Mouse (Mus musculus) c-Kit-positive CD71-positive TER-119-negative erythroid progenitor cells, embryonic 14.5 days (primary cell): Measurements from ENCODE around the gene Adk.
A peak's percentile ranks its signal among the peaks of the same experiment; 100 is the strongest.

Experiments used
- DNase-seq: peaks from one replicate; pipeline ENCODE4 v3.0.0-alpha.2; 2013; ENCODE audit warnings: low read depth

Adk gene

GRCm38 (mm10) chr14:21166114-21166513, 113.7 kb downstream of the Adk start:
- DNase-seq: no peak

DNA sequence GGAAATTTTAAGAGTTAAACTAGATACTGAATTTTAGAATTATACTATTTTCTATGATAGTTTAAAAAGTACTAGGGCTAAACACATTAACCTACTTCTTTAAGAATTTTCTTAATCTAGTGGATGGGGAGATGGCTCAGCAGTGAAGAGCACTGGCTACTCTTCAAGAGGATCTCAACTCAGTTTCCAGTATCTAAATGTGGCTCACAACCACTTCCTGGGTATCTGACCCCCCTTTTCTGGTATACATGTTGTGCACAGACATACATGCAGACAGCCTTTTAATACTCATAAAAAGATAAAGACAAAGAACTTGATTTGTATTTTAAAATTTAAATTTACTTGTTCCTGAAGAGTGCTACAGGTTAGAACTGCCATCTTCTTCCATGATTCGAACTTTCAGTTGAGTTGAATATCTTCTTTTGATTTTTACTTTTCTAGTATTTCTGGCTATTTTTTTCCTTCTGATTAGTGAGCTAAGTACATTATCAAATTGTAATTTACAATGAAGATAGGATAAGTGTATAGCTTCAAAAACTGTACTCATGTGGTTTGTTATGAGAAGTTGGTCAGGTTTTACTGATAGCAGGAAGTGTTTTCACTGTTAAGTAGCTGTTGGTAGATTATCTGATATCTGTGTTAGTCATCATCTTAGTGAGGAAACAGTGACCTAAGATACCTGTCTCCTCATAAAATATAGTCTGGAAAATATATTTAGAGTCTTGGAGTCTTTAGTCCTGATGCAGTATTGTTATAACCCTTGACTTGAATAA, 121.8 kb downstream of the Adk start:
- no peak for DNase-seq

DNA sequence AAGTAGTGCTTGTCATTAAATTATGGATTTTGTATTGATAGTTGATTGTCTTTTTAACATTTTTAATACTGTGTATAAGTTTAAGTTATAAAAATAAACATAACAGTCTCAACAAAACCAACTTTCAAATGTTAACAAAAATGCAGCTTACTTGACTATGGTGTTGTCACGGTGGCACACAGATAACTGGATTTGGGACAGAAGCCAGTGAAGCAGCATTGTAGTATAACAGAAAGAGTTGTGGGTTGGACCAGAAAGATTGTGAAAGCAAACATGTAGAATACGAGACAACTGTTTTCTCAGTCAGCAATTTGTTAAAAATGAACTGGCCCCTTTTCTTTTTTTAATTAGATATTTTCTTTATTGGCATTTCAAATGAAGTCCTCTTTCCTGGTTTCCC, 122.4 kb downstream of the Adk start:
- no peak for DNase-seq

- DNase-seq: no peak
Observed at GRCm38 (mm10) chr14:21177781-21178180, 125.4 kb downstream of the Adk start.

GRCm38 (mm10) chr14:21178356-21178755, 126.0 kb downstream of the Adk start:
- DNase-seq: no peak

DNA sequence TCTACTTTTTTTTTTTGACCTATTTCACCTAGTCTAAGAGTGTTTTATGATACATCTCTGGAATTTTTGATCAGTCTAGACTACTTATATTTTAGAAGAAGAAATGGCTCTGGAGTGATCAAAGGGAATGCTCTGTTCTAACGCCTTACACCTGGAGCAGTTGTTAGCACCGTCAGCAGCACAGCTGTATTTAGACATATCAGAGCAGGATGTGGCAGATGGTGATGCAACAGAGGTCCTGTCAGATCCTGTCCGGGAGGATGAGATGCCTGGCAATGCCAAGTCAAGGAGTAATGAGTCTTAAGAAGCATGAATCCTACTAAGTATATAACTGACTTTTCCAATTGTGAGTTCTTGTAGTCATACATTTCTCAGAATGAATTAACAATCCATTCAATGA, 128.7 kb downstream of the Adk start:
- DNase-seq: no peak

- DNase-seq: no peak
Observed at GRCm38 (mm10) chr14:21191966-21192365, 139.6 kb downstream of the Adk start.

GRCm38 (mm10) chr14:21192749-21193148, 140.4 kb downstream of the Adk start:
- DNase-seq: no peak

DNA sequence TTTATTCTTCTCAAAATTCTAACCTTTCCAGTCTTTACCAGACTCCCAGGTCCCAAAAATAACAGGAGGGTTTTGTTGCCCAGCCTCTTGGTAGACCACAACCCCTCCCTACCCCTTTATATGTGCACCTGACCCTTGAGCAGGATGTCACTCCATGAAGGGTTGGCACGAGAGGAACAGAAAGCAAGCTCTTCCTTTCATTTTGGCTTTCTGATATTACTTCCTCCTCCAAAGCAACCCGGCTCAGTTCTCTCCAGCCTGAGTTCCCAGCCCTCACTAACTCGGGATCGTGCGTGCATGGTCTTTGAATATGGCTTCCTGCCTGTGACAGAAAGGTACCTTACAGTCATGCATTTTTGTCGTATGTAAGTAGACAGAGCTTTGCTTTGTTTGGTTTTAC, 142.0 kb downstream of the Adk start:
- no peak for DNase-seq

DNA sequence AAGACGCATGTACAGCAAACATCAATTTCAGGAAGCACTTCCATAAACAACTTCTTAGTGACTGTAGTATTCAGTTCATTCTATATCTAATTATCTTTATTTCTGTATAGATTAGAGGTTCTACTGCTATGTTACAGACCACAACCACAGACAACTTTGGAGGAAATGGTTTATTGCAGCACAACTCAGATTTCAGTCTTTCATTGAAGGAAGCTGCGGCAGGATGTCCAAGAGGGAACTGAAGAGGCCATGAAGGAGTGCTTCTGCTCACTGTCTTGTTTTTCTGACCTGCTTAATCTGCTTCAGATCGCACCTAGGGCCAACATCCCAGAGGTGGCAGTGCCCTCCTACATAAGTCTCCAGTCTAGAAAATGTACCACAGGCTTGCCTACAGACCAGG, 148.5 kb downstream of the Adk start:
- no peak for DNase-seq

DNA sequence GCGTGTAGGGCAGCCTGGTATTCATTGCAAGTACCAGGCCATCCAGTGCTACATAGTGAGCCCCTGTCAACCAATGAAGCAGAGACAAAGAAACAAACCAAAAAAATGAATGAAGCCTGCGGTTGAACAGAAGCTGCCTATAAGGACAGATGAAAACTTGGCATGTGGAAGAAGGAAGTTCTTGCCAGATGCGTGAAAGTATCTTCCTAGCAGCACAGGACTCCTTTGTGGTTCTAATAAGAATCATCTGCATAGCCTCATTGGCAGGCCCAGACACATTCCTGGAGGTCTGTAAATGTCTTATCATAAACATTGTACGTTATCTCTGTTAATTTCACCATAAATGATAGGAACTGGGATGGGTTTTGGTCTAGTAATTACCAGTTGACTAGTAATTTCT, 154.1 kb downstream of the Adk start:
- no peak for DNase-seq

GRCm38 (mm10) chr14:21221574-21222138, 169.3 kb downstream of the Adk start:
- DNase-seq: no peak

GRCm38 (mm10) chr14:21222206-21222605, 169.8 kb downstream of the Adk start:
- DNase-seq: no peak

DNA sequence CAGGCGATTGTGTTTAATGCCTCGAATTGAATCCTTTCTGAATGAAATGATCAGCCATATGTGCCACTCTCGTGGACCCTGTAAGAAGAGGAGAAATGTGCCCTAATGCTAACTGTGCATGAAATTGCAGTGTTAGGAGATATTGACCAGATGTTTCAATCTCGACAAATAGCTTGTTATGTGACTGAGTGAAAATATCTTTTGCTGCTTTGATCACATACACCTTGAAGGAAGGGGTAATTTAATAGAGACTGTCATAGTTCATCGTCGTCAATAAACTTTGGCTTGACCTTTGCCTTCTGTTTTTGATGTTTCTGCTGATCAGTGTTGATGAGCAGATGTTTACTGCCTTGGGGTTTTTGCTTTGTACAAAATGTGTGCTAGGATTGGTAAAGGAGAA, 171.1 kb downstream of the Adk start:
- DNase-seq: no peak

- DNase-seq: peak; percentile 53
Observed at GRCm38 (mm10) chr14:21223971-21224635, 171.7 kb downstream of the Adk start.

DNA sequence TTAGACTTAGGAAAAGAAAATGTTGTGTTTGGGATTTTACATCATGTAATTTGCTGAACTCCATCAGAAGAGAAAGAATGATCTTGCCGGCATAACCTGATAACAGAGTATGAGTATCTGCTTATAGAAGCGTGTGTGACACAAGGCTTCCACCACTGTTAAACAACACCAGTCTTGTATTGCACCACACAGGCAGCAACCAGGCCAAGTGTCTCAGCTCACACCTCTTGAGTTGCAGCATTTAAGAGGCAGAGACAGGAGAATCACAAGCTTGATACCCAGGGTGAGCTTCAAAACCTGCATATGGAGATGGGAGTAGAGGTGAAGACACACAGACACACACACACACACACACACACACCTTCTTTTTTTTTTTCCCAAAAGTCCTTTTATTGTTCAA, 184.7 kb downstream of the Adk start:
- DNase-seq: no peak

DNA sequence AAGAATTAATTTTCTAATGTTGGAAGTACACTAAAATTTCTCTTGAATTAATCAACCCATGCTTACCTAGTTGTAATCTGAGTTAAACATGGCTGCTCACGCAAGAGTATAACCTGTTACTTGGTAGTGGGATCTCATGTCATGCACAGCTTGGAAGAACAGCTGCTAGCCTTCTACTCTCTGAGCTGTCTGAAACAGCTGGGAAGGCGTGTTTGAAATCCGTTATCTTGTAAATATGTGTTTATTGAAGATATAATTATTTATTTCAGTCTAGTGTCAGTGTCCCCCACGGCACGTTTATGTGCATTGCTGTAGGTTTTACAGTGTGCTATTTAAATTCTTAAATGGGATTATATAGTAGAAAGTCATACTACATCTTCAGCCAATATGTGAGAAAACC, 188.7 kb downstream of the Adk start:
- no peak for DNase-seq

- DNase-seq: no peak
Observed at GRCm38 (mm10) chr14:21251386-21251785, 199.0 kb downstream of the Adk start.

DNA sequence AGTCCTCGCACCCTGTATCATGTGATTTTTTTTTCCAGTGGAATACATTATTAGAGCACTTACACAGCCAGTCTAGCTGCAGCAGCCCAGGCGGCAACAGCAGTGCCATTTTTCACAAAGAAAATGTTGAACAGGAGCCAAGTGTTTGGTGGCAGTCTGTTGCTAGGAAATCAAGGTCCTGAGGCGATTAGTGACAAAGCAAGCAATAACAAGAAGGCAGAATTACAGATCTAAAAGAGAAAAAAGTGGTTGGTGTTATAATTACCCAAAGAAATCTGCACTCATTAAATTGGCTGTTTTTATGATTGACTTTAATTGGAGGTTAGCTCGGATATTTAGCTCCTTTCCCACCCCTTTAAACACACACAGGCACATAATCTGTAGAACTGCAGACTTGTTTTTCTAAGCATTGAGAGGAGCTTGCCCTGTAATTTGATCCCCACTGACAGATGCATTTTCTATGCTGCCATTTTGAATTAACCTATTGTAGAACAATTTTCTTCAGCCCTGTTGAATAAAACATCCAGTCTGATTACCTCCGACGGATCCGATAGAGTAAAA, 200.0 kb downstream of the Adk start:
- no peak for DNase-seq

GRCm38 (mm10) chr14:21253321-21253992, 201.1 kb downstream of the Adk start:
- no peak for DNase-seq

- DNase-seq: no peak
Observed at GRCm38 (mm10) chr14:21253993-21254339, 201.6 kb downstream of the Adk start.

DNA sequence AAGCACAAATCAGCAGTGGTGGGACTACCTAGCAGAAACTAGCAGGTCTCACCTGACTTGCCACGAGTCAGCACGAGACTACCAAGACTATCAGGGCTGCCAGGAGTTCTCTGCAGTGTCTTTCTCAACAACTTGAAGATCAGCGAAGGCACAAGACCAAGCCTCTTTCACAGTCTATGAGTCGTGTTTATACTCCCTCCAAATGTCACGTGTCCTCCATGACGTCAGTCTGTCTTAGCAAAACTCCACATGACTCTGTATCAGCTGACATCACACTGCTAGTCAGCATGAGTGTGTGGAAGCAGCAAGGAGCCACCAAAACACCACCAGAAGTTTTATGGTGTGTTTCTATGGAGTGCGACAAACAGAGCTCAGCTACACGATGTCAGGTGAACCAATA, 215.9 kb downstream of the Adk start:
- DNase-seq: no peak

- no peak for DNase-seq
Observed at GRCm38 (mm10) chr14:21271472-21271871, 219.1 kb downstream of the Adk start.
